Mouse (Mus musculus): ENCODE results near the gene Golt1b.
"Not testable (repeated sequence)": the region's sequence is repeated elsewhere in the genome, so short reads cannot be mapped to it uniquely, and the experiment has no call there.

Gene Golt1b

GRCm38 (mm10) chr6:142387011-142387754, at the start of gene Golt1b, which contains the start of gene Recql:
Gene Golt1b (plus strand): TSS chr6:142387221.
Gene Recql (minus strand): TSS chr6:142387087.
- peak; percentile 99 for DNase-seq

- no peak for DNase-seq
These were observed 48.1 kb upstream of the Golt1b start for GRCm38 (mm10) chr6:142338961-142339360.

- DNase-seq, result no peak
These were observed 47.4 kb upstream of the Golt1b start for GRCm38 (mm10) chr6:142339576-142339975.

- peak; percentile 70 for DNase-seq
These were observed 43.5 kb upstream of the Golt1b start for GRCm38 (mm10) chr6:142343561-142343960.

- peak; percentile 97 for DNase-seq
These were observed 41.5 kb upstream of the Golt1b start, which contains the start of gene Pyroxd1 for GRCm38 (mm10) chr6:142345440-142346038. Gene Pyroxd1 (plus strand): TSS chr6:142345654.

GRCm38 (mm10) chr6:142346181-142347110, 40.6 kb upstream of the Golt1b start:
- no peak for DNase-seq

- DNase-seq, result peak; percentile 19
These were observed 39.3 kb upstream of the Golt1b start for GRCm38 (mm10) chr6:142347431-142348385.

GRCm38 (mm10) chr6:142352099-142352498, 34.9 kb upstream of the Golt1b start:
- DNase-seq, result not testable (repeated sequence)

GRCm38 (mm10) chr6:142357106-142357505, 29.9 kb upstream of the Golt1b start:
- DNase-seq, result no peak

GRCm38 (mm10) chr6:142362036-142362435, 25.0 kb upstream of the Golt1b start:
- no peak for DNase-seq

- peak; percentile 53 for DNase-seq
These were observed 23.9 kb upstream of the Golt1b start for GRCm38 (mm10) chr6:142363019-142363576.

- DNase-seq, result no peak
These were observed 21.1 kb upstream of the Golt1b start for GRCm38 (mm10) chr6:142365742-142366472.

GRCm38 (mm10) chr6:142366473-142367018, 20.5 kb upstream of the Golt1b start:
- DNase-seq, result no peak

- no peak for DNase-seq
These were observed 19.5 kb upstream of the Golt1b start for GRCm38 (mm10) chr6:142367565-142367964.

GRCm38 (mm10) chr6:142369568-142369967, 17.5 kb upstream of the Golt1b start:
- DNase-seq, result no peak

- DNase-seq, result no peak
These were observed 9.9 kb upstream of the Golt1b start for GRCm38 (mm10) chr6:142377081-142377480.

- DNase-seq, result no peak
These were observed 8.3 kb upstream of the Golt1b start for GRCm38 (mm10) chr6:142378576-142379330.

- no peak for DNase-seq
These were observed 7.1 kb upstream of the Golt1b start for GRCm38 (mm10) chr6:142379961-142380360.

- DNase-seq, result no peak
These were observed 5.4 kb upstream of the Golt1b start for GRCm38 (mm10) chr6:142381615-142382014.

GRCm38 (mm10) chr6:142384521-142384920, 2.5 kb upstream of the Golt1b start:
- no peak for DNase-seq
